Mouse (Mus musculus) thymus, postnatal 0 days (tissue): Measurements from ENCODE around the gene Mob2. TPM values are rescaled to one million over a fixed set of nuclear protein-coding genes. Genes with fewer than 3 reads are reported as not detected.

Experiments used
- DNase-seq: peaks from one replicate; pipeline ENCODE4 v3.0.0-alpha.2; 2015; ENCODE audit warnings: low spot score
- polyA plus RNA-seq: library from polyadenylated mRNA; unstranded; fragments of >200 nt; fragmentation: Nextera tagmentation; extraction: Ambion mirVana; gene quantifications from 2 replicates; pipeline ENCODE4 v1.2.1, GENCODE M21; 2015

Mob2 gene
- polyA plus RNA-seq = 92.2 and 93.5 TPM in 2 replicates

DNA sequence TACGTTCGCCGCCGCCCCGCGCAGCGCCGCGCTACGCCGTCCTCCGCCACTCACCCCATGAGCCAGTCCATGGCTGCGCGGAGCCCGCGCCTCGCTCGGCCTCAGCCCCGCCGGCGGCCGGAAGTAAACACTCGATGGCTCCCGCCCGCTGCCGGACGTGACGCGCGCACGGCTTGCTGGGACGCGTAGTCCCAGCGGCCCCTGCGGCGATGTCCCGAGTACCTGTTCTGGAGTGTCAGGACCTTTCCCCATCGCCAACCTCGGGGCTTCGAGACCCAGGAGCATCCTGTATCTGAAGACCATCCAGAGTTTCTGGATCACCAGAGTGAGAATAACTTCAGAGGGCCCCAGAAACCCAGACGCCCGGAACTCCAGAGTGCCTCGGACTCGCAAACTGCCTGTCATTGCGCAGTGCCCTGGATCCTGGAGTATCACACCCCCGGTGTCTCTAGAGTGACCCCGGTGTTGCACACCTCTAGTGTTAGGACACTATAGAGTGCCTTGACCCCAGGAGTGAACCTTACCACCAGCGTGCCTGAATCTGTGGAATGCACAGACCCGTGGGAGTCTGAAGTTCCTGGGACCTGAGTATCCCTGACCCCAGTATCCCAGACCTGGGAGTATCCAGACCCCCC is at the start of gene Mob2:
TSS of gene Mob2 (minus strand) at position 135 of the 635 bp plus-strand sequence.
- DNase-seq = peak; percentile 89

DNA sequence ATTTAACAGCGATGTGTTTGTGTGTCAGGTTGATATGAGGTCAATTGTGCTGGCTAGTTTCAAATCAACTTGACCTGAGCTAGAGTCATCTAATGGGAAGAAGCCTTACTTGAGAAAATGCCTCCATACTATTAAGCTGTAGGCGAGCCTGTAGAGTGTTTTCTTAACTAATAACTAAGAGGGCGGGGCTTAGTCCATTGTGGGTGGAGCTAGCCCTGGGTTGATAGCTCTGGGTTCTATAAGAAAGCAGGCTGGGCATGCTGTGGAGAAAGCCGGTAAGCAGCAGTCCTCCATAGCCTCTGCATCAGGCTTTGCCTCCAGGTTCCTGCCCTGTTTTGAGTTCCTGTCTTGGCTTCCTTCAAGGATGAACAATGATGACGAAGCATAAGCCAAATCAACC is 43.9 kb upstream of the Mob2 start:
- no peak for DNase-seq

- DNase-seq = peak; percentile 76
Observed at GRCm38 (mm10) chr7:142097776-142098175, 36.9 kb upstream of the Mob2 start.

GRCm38 (mm10) chr7:142096701-142097100 is 35.8 kb upstream of the Mob2 start:
- DNase-seq = no peak

GRCm38 (mm10) chr7:142095183-142095931 is 34.5 kb upstream of the Mob2 start, which contains the start of gene Dusp8:
Dusp8 (minus strand) TSS chr7:142095843.
- DNase-seq = peak; percentile 83

GRCm38 (mm10) chr7:142094301-142095143 is 33.7 kb upstream of the Mob2 start:
- DNase-seq = no peak

- no peak for DNase-seq
Observed at GRCm38 (mm10) chr7:142093696-142094240, 32.9 kb upstream of the Mob2 start.

- no peak for DNase-seq
Observed at GRCm38 (mm10) chr7:142092991-142093390, 32.1 kb upstream of the Mob2 start.

DNA sequence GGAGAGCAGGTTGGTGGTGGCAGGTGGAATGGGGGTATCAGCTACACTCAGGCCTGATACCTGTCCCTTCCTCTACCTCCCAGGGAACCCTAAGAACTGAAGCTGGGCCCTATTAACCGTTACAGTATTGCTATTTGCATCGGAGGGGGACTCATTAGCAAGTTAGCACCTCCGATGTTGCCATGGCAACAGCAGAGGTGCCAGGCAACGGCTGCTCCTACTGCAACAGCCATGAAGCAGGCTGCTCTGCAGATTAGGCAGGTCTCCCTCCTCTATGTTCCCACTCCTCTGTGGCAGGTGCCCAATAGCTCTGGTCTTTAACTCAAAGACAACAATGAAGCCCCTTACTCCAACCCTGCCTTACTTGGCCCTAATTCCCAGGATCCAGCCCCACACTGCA is 31.0 kb upstream of the Mob2 start:
- no peak for DNase-seq

DNA sequence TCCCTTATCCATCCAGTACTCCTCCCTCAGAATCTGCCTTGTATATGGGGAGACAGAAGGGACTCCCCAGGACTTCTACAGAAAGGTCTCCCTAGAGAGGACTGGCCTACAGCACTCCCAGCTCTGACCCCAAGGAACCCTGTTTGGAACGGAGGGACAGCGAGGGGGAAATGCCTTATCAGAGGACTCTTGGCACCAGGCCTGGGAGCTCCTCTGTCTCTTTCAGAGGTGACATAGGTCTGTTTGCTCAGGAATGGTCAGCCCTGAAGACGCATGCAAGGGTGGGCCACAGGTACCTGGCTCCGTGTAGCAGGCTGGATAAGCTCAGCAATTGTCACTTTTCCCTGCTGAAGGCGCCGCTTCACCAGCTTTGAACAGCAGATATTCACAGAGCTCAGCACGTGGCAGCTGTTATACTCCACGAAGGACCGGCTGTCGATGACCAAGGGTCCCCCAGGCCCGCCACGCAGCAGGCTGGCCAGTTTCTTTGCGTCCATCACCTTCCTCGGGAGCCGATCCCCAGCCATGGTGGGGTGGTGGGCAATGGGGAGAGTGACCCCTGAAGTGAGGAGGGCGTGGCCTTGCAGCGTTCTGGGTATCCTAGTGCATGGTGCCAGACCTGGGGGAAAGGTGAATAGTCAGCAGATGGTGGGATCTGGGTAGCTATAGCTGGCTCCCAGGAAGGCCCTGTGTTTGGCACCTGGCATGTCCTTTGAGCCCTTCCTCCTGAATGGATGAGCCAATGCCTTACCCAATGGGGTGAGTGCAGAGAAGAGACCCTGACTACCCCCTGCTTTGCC is 29.0 kb upstream of the Mob2 start:
- DNase-seq = no peak

- DNase-seq = no peak
Observed at GRCm38 (mm10) chr7:142088886-142089285, 28.0 kb upstream of the Mob2 start.

DNA sequence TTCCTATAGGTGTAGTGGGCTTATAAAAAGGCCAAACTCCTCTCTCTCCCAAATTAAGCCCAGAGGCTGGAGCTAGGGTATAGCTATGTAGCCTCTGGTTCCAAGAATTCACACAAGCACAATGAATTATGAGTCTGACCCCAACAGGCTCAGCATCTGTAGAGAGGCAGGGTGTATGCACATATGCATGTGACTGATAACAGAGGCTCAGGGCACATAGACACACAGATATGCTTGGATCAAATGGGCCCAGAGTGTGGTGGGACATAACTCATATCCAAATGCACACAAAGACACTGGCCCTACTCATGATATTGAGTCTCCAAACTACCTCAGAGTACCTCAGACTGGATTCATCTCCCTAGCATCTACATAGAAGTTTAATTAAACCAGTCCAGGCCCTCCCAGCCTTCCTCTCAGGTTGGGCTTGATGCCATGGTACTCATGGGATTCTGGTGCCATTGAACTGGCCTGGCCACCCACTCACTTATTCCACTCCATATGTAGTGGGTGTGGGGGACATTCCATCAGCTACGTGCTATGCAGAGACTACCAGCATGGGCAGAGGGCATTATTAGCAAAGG is 26.3 kb upstream of the Mob2 start:
- DNase-seq = no peak

DNA sequence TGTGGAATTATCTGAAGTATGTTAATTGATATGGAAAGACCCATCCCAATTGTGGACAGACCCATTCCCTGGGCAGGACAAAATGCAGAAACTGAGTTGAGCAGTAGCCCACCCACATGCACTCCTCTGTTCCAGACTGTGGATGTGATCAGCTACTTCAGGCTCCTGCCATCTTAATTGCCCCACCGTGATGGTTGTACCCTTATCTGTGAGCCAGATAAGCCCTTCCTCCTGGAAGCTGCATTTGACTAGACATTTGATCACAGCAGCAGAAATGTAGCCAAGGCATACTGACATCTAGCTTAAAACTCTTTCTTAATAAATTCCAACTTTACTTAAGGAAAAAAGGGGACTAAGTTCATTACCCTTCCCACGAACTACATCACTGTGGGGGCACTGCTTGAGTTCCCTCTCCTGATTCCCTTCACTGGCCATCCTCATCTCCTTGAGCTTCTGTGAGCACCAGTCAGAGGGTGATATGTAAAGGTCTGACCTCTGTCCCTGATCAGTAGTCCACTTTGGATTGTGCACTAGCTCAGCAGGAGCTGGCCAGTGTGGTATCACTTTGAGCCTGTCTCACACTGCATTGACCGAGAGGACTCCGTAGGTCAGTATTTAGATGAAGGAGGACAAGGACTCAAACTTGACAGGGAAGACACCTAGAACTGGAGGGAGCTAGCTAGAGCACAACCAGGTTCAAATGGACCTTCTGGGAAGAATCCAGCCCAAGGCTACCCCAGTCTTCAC is 25.5 kb upstream of the Mob2 start:
- no peak for DNase-seq

DNA sequence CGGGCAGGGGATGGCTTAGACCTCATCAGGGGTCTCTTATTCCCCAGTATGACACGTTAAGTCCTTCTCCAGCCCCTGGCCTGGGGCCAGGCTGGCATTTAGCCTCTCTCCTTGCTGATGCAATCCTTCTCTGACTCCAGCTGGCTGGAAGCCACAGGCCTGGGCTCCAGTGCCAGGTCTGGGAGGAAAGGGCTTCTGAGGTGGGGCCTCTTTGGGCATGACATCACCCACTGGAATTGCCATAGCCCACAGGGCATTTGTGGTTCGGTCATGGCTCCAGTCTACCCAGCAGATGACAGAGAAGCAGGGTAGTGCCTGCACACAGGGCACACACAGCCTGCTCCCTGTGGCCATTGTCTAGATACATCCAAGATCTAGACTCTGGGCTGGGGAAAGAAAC is 24.0 kb upstream of the Mob2 start:
- DNase-seq = no peak

GRCm38 (mm10) chr7:142084395-142084794 is 23.5 kb upstream of the Mob2 start:
- no peak for DNase-seq

GRCm38 (mm10) chr7:142083588-142084317 is 22.9 kb upstream of the Mob2 start:
- no peak for DNase-seq

GRCm38 (mm10) chr7:142082607-142083006 is 21.7 kb upstream of the Mob2 start:
- DNase-seq = no peak

GRCm38 (mm10) chr7:142082179-142082578 is 21.3 kb upstream of the Mob2 start:
- no peak for DNase-seq

- DNase-seq = no peak
Observed at GRCm38 (mm10) chr7:142081736-142082135, 20.9 kb upstream of the Mob2 start.
